Mouse (Mus musculus) ES-Bruce4 (cell line): ENCODE measurements around the gene Ubac2. TPM values are rescaled to one million over a fixed set of nuclear protein-coding genes. Genes with fewer than 3 reads are reported as not detected.

Source experiments
- H3K27ac ChIP-seq: 2 replicates; pipeline ENCODE4 v1.5.1; 2012; ENCODE audit warnings: low read length, inconsistent platforms; ENCODE audit not compliant: insufficient read depth
- H3K27me3 ChIP-seq: 2 replicates; pipeline ENCODE4 v1.6.1; 2012; ENCODE audit warnings: mild to moderate bottlenecking, low read length, inconsistent platforms; ENCODE audit not compliant: control insufficient read depth, poor library complexity, insufficient read depth, severe bottlenecking
- H3K36me3 ChIP-seq: 2 replicates; pipeline ENCODE4 v1.6.1; 2012; ENCODE audit warnings: inconsistent platforms, mild to moderate bottlenecking, low read length, moderate library complexity; ENCODE audit not compliant: control insufficient read depth, poor library complexity, insufficient read depth, severe bottlenecking
- H3K4me1 ChIP-seq: one replicate; pipeline ENCODE4 v1.8.1; 2011; ENCODE audit warnings: low read length; ENCODE audit not compliant: control insufficient read depth, insufficient read depth
- H3K4me3 ChIP-seq: 2 replicates; pipeline ENCODE4 v1.5.1; 2011; ENCODE audit warnings: low read depth, mild to moderate bottlenecking, low read length
- H3K9ac ChIP-seq: 2 replicates; pipeline ENCODE4 v1.6.1; 2012; ENCODE audit warnings: low read depth, mild to moderate bottlenecking, inconsistent platforms; ENCODE audit not compliant: poor library complexity, severe bottlenecking
- H3K9me3 ChIP-seq: replicated peaks from 2 replicates; pipeline ENCODE4 v1.6.1; 2012; ENCODE audit warnings: mild to moderate bottlenecking, low read length, inconsistent platforms; ENCODE audit not compliant: control insufficient read depth, poor library complexity, insufficient read depth, severe bottlenecking
- CTCF ChIP-seq: IDR thresholded peaks from one replicate; pipeline ENCODE4 v1.8.1; 2011; ENCODE audit warnings: low read depth, low read length
- EP300 ChIP-seq: IDR thresholded peaks from 2 replicates; pipeline ENCODE4 v1.6.1; 2011; ENCODE audit warnings: low read depth, low read length; ENCODE audit not compliant: insufficient read depth
- POLR2A ChIP-seq: IDR thresholded peaks from one replicate; pipeline ENCODE4 v1.8.1; 2011; ENCODE audit warnings: low read length; ENCODE audit not compliant: insufficient read depth
- polyA plus RNA-seq: library from polyadenylated mRNA; stranded (reverse); fragments of >200 nt; gene quantifications from 2 replicates; pipeline ENCODE4 v1.2.4, GENCODE M21; 2011; ENCODE audit warnings: low read depth; ENCODE audit not compliant: missing spikeins, insufficient read depth, insufficient read length

Gene Ubac2
- polyA plus RNA-seq, 1 experiment: 42.2 TPM

DNA sequence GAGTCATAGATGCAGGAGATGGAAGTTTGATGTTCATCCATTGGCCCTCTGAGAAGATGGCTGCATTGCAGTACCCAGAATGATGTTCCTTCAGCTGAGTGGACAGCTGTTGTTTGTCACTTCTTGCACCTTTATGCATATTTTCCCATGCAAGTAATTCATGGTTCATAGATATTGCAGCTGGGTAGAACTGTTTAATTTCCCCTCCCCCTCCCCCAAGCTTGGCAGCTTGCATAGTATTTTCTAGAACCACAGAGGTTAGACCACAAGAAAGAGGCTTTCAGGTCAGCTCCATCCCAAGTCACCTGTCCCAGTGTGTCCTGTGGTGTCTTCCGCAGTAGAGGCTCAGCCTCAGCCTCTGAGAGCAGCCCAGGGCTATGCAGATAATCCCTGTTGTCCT, 92.0 kb downstream of the Ubac2 start:
- H3K36me3 ChIP-seq: no peaks in the 10 kb centered on the region
- no peak overlapping the region for H3K4me3 ChIP-seq
- TF ChIP-seq EP300: no peak
- TF ChIP-seq POLR2A: no peak
- TF ChIP-seq CTCF: no peak
- H3K9me3 ChIP-seq: no peaks in the 10 kb centered on the region
- no peak overlapping the region for H3K9ac ChIP-seq
- H3K27me3 ChIP-seq: no peaks in the 10 kb centered on the region
- no peaks in the 10 kb centered on the region for H3K4me1 ChIP-seq
- H3K27ac ChIP-seq: no peak overlapping the region

DNA sequence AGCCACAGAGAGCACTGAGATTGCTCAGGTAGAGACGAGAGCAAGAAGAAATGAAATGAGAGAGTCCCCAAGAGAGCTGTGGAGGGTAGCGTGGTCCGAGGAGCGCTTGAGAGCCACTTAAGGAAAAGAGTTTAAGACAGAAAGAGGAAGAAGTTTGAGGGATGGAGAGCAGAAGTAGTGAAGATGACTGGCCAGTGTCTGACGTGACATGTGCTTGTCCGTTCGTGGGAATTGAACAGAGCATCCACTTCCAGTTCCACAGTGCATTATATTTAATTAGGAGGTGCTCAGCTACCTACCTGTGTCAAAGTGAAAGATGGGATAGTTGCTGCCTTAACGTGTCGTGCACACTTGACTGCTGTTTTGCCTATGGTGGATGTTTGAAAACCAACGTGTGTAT, 94.7 kb downstream of the Ubac2 start:
- Histone ChIP-seq H3K4me1 (no peaks in the 10 kb centered on the region), H3K9me3 (no peaks in the 10 kb centered on the region), H3K9ac (no peak overlapping the region), H3K4me3 (no peak overlapping the region), H3K27ac (no peak overlapping the region), H3K36me3 (no peaks in the 10 kb centered on the region), H3K27me3 (no peaks in the 10 kb centered on the region)
- TF ChIP-seq CTCF: no peak
- no peak for TF ChIP-seq EP300
- TF ChIP-seq POLR2A: no peak

DNA sequence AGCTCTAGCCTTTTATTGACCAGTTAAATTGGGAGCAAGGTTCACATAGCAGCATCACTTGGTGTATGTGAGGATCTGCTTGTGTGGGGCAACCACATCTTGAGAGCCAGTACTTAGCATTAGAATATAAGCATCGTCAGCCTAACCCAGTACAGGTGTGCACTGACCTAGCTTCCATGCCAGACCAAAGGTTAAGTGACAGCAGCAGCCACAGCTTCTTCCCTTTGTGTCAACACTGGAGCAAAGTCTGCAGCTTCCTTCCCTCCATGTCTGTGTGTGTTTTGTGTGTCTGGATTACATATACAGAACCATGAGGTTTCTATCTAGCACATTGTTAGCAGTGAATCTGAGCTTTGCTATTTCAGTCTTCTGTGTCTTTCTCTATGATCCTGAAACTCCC, 103.1 kb downstream of the Ubac2 start:
- no peak overlapping the region for H3K27ac ChIP-seq
- H3K27me3 ChIP-seq: no peaks in the 10 kb centered on the region
- no peaks in the 10 kb centered on the region for H3K36me3 ChIP-seq
- H3K9me3 ChIP-seq: no peaks in the 10 kb centered on the region
- H3K4me1 ChIP-seq: no peaks in the 10 kb centered on the region
- no peak overlapping the region for H3K9ac ChIP-seq
- no peak overlapping the region for H3K4me3 ChIP-seq
- TF ChIP-seq POLR2A (no peak), CTCF (no peak), EP300 (no peak)

DNA sequence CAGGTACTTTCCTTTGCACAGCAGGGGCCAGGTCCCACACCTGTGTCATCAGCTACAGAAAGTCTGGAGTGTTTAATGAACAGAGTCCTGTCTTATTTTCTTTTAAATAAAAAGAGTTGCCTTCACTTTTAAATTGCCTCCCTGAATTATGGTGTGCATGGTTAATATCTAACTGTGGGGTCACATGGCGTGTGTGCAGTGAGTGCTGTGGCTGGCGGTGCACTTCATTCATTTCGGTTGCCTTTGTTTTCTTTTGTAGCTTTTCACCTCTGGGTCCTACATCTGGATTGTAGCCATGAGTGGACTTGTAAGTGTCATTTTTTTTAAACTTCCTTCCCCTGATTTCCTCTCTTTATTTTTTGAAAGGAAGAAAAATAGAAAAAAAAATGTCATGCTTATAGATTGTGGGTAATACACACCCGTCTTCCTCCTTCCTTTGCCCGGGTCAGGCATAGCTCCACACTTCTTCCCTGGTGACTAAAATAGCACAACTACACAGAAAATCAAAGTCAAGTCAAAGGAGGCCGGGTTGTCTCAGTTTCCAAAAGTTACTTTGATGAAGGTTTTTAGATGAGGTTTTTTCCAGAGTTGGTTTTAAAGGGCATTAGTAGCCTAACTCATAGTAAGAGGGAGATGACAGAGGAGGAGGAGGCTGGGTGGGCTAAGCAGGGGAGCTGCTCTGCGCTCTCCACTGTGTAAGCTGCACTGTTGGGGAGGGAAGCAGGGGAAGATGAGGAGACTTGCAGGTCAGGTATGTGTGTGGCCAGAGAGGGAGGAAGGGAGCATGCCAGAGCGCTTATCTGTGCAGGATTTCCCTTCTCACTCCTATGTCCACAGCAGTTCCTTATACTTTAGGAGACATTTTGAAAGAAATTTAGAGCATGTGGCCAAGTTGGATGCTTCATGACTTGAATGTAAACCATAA, 104.9 kb downstream of the Ubac2 start:
- H3K4me1 ChIP-seq: no peaks in the 10 kb centered on the region
- no peak overlapping the region for H3K4me3 ChIP-seq
- no peak overlapping the region for H3K9ac ChIP-seq
- no peaks in the 10 kb centered on the region for H3K27me3 ChIP-seq
- H3K27ac ChIP-seq: no peak overlapping the region
- no peaks in the 10 kb centered on the region for H3K9me3 ChIP-seq
- no peaks in the 10 kb centered on the region for H3K36me3 ChIP-seq
- TF ChIP-seq CTCF (no peak), POLR2A (no peak), EP300 (no peak)

DNA sequence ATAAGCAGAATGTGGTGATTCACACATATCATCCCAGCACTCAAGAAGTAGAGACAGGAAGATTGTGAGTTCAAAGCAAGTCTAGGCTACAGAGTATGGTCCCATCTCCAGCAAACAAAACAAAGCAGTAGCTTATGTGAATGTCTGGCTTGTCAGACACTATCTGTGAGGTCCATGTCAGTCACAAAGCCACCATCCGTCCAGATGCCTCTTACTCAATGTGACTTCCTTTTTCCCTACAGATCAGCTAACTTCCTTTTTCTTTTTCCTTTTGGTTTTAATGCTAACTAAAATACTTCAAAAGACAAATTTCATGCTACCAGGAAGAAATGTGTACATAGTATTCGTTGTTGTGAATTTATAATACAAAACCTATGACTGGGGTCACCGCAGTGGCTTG, 107.1 kb downstream of the Ubac2 start:
- Histone ChIP-seq H3K27ac (no peak overlapping the region), H3K4me1 (no peaks in the 10 kb centered on the region), H3K9me3 (no peaks in the 10 kb centered on the region), H3K9ac (no peak overlapping the region), H3K36me3 (no peaks in the 10 kb centered on the region), H3K4me3 (no peak overlapping the region), H3K27me3 (no peaks in the 10 kb centered on the region)
- TF ChIP-seq CTCF: no peak
- TF ChIP-seq EP300: no peak
- no peak for TF ChIP-seq POLR2A

DNA sequence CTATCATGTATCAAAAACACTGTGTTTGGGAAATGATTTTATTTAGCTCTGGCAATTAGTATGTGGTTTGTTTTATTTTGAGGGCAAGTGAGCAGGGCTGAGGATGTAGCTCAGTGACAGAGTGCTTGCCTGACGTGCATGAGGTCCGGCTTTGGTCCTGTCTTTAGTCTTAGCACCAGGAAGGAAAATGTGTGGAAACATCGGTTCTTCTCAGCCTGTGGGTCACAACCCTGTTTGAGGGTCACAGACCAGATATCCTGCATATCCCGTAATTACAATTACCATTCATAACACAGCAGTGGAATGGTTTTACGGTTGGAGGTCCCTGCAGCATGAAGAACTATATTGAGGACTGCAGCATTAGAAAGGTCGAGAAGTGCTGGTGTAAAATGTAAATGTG, 107.6 kb downstream of the Ubac2 start:
- Histone ChIP-seq H3K27ac (no peak overlapping the region), H3K4me1 (no peaks in the 10 kb centered on the region), H3K4me3 (no peak overlapping the region), H3K36me3 (no peaks in the 10 kb centered on the region), H3K9me3 (no peaks in the 10 kb centered on the region), H3K27me3 (no peaks in the 10 kb centered on the region), H3K9ac (no peak overlapping the region)
- TF ChIP-seq POLR2A (no peak), CTCF (no peak), EP300 (no peak)
